Mouse (Mus musculus): Measurements from ENCODE around the gene Plekhh2. TPM values are rescaled to one million over a fixed set of nuclear protein-coding genes. Genes with fewer than 3 reads are reported as not detected.

Plekhh2 gene
- polyA plus RNA-seq, 1 experiment from 2014 or later = 3.4 TPM

DNA sequence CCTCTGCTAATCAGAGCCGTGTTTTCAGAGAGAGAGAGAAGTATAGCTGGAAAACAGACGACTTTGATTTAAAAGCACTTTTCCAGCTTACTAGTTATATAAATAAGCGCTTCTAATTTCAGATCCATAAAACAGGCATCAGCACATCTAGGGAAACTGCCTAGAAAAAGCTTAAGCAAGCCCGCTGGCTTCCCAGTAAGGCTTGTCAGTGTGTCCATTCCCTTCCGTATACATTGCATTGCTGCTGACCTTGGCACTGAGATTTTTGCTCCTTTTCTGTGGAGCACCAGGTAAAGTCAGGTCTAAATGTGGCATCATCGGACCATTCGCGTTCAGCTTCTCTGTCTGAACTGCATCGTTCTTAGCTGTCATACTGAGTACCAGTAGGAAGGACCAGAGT, 130.6 kb downstream of the Plekhh2 start:
- Histone ChIP-seq H3K4me1 (replicated peaks; ENCODE audit: control insufficient read depth, insufficient read depth, low read length) (0 out of 2 replicates have a peak, but pooled peaks cover 2% of the 10 kb centered on the region), H3K9me3 (ENCODE audit: control insufficient read depth, low read length) (no peaks in the 10 kb centered on the region), H3K4me3 (ENCODE audit: low read depth, low read length) (no peak overlapping the region), H3K36me3 (ENCODE audit: control insufficient read depth, insufficient read depth, low read length) (no peaks in the 10 kb centered on the region), H3K27ac (ENCODE audit: low read depth, low read length) (no peak overlapping the region), H3K4me2 (replicated peaks; ENCODE audit: low read depth, low read length) (no peak overlapping the region), H3K27me3 (ENCODE audit: control insufficient read depth, insufficient read depth, low read length) (no peaks in the 10 kb centered on the region), H3K9ac (ENCODE audit: low read depth, low read length) (no peak overlapping the region)
- WGBS = 91% methylated on average over 9 of the region's 9 CpGs
- no peak for DNase-seq (ENCODE audit: low spot score)
- ATAC-seq (ENCODE audit: low FRiP score) = no peak

DNA sequence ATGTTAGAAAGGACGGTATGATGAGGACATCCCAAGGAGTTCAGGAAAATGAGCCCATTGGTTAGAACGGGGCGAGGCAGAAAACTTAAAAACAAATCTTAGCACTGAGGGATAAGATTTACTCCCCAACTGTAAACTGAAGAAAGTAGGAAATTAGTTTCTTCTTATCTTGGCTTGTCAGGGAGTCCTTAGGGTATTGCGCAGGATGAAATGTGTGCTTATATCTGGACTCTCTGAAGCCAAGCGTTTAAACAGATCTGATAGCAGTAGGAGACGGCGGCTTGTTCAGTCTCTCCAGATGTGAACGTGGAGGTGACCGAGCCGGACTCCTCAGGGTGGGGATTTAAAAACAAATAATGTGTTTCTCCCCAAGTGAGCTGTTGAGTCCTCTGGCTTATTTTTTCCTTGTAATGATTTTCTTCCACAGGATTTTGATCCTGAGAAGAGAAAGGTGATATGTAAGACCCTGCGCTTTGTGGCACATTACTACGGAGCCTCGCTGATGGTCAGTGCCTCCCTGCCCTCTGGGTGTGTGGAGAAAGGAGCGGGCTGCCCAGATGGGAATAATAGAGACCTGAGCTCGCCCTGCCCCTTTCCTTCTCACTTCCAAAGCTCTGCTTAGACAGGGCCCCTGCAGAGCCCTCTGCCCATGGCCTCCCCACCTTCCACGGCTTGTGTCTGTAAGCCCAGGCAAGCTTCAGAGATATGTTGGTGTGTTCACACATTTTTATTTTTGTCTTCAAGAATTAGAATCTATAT, 132.8 kb downstream of the Plekhh2 start:
- no peaks in the 10 kb centered on the region for H3K9me3 ChIP-seq (ENCODE audit: control insufficient read depth, low read length)
- 64% methylated on average over 16 of the region's 16 CpGs for WGBS
- H3K4me3 ChIP-seq (ENCODE audit: low read depth, low read length) = no peak overlapping the region
- H3K36me3 ChIP-seq (ENCODE audit: control insufficient read depth, insufficient read depth, low read length) = no peaks in the 10 kb centered on the region
- H3K4me2 ChIP-seq (replicated peaks; ENCODE audit: low read depth, low read length) = no peak overlapping the region
- H3K27me3 ChIP-seq (ENCODE audit: control insufficient read depth, insufficient read depth, low read length) = no peaks in the 10 kb centered on the region
- H3K4me1 ChIP-seq (replicated peaks; ENCODE audit: control insufficient read depth, insufficient read depth, low read length) = 0 out of 2 replicates have a peak, but pooled peaks cover 2% of the 10 kb centered on the region
- DNase-seq (ENCODE audit: low spot score) (no peak), ATAC-seq (ENCODE audit: low FRiP score) (no peak)
- H3K27ac ChIP-seq (ENCODE audit: low read depth, low read length) = no peak overlapping the region
- no peak overlapping the region for H3K9ac ChIP-seq (ENCODE audit: low read depth, low read length)

DNA sequence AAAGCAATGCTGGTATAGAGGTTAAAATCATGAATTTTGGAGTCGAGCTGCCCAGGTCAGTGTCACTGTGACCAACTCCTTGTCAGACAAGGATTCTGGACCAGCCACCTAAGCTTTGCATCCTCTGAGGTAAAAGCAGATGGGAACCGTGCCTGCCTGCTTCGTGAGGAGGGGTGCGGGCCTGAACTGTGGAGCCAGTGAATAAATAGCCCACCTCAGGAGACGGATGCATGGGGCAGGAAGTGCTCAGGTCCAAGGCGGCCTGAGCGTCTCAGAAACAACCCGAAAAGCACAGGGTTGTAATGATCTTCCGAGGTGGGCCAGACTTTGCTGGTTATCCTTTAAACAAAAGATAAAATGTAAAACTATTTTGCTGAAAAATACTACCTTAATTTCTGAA, 133.4 kb downstream of the Plekhh2 start:
- no peaks in the 10 kb centered on the region for H3K27me3 ChIP-seq (ENCODE audit: control insufficient read depth, insufficient read depth, low read length)

DNA sequence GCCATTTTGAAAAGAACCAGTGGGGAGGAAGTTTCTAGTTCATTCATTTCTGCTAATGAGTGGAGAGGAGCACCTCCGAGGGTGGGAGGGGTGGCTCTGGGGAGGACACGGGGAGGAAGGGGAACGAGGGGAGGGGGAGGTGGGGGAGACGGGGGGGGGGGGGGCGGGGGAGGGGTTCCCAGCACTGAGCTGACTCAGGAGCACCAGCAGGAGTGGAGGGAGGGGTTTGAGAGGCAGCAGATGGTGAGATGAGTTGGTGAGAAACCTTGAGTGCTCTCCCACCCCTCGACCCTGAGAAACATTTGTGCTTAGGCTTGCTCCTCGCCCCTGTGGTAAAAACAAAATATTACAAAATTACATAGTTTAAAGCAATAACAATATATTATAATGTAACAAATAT, 134.2 kb downstream of the Plekhh2 start:
- DNase-seq (ENCODE audit: low spot score) (no peak), ATAC-seq (ENCODE audit: low FRiP score) (no peak)

More for the DNA sequence above, 133.4 kb downstream of the Plekhh2 start:
- ATAC-seq (ENCODE audit: low FRiP score) = no peak
- DNase-seq (ENCODE audit: low spot score) = no peak
- H3K4me3 ChIP-seq (ENCODE audit: low read depth, low read length) = no peak overlapping the region
- 0 out of 2 replicates have a peak, but pooled peaks cover 2% of the 10 kb centered on the region for H3K4me1 ChIP-seq (replicated peaks; ENCODE audit: control insufficient read depth, insufficient read depth, low read length)
- 31% methylated on average over 9 of the region's 9 CpGs for whole genome bisulfite sequencing
- no peaks in the 10 kb centered on the region for H3K36me3 ChIP-seq (ENCODE audit: control insufficient read depth, insufficient read depth, low read length)
- no peaks in the 10 kb centered on the region for H3K9me3 ChIP-seq (ENCODE audit: control insufficient read depth, low read length)
- no peak overlapping the region for H3K27ac ChIP-seq (ENCODE audit: low read depth, low read length)
- no peak overlapping the region for H3K4me2 ChIP-seq (replicated peaks; ENCODE audit: low read depth, low read length)
- H3K9ac ChIP-seq (ENCODE audit: low read depth, low read length) = no peak overlapping the region

DNA sequence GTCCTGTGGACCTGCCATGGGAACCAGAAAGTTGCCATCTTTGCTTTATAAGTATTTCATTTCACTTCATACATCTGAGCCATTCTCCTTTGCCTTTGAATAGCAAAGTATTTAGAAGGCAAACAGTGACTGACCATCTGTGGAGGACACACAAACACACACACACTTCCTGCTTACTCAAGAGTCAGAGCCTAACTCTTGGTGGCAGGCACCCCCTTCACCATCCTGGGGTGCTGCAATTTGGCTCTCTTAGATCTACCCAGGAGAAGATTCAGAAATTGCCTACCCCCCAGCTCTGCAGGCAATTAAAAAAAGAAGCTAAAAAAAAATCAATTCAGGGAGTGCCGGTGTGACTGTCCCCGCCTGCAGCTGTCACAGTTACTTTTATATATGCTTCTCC, 134.8 kb downstream of the Plekhh2 start:
- no peak overlapping the region for H3K4me2 ChIP-seq (replicated peaks; ENCODE audit: low read depth, low read length)
- H3K9me3 ChIP-seq (ENCODE audit: control insufficient read depth, low read length) = no peaks in the 10 kb centered on the region
- no peak overlapping the region for H3K4me3 ChIP-seq (ENCODE audit: low read depth, low read length)
- H3K27me3 ChIP-seq (ENCODE audit: control insufficient read depth, insufficient read depth, low read length) = no peaks in the 10 kb centered on the region
- H3K9ac ChIP-seq (ENCODE audit: low read depth, low read length) = no peak overlapping the region
- ATAC-seq (ENCODE audit: low FRiP score) (no peak), DNase-seq (ENCODE audit: low spot score) (no peak)
- WGBS = 65% methylated on average over 2 of the region's 2 CpGs
- no peak overlapping the region for H3K27ac ChIP-seq (ENCODE audit: low read depth, low read length)
- H3K4me1 ChIP-seq (replicated peaks; ENCODE audit: control insufficient read depth, insufficient read depth, low read length) = 0 out of 2 replicates have a peak, but pooled peaks cover 2% of the 10 kb centered on the region
- H3K36me3 ChIP-seq (ENCODE audit: control insufficient read depth, insufficient read depth, low read length) = no peaks in the 10 kb centered on the region

More for the DNA sequence above, 134.2 kb downstream of the Plekhh2 start:
- H3K4me3 ChIP-seq (ENCODE audit: low read depth, low read length) = no peak overlapping the region
- 0 out of 2 replicates have a peak, but pooled peaks cover 2% of the 10 kb centered on the region for H3K4me1 ChIP-seq (replicated peaks; ENCODE audit: control insufficient read depth, insufficient read depth, low read length)
- H3K27ac ChIP-seq (ENCODE audit: low read depth, low read length) = no peak overlapping the region
- no peak overlapping the region for H3K4me2 ChIP-seq (replicated peaks; ENCODE audit: low read depth, low read length)
- H3K9ac ChIP-seq (ENCODE audit: low read depth, low read length) = no peak overlapping the region
- 28% methylated on average over 3 of the region's 7 CpGs for WGBS
- no peaks in the 10 kb centered on the region for H3K36me3 ChIP-seq (ENCODE audit: control insufficient read depth, insufficient read depth, low read length)
- no peaks in the 10 kb centered on the region for H3K27me3 ChIP-seq (ENCODE audit: control insufficient read depth, insufficient read depth, low read length)
- no peaks in the 10 kb centered on the region for H3K9me3 ChIP-seq (ENCODE audit: control insufficient read depth, low read length)

DNA sequence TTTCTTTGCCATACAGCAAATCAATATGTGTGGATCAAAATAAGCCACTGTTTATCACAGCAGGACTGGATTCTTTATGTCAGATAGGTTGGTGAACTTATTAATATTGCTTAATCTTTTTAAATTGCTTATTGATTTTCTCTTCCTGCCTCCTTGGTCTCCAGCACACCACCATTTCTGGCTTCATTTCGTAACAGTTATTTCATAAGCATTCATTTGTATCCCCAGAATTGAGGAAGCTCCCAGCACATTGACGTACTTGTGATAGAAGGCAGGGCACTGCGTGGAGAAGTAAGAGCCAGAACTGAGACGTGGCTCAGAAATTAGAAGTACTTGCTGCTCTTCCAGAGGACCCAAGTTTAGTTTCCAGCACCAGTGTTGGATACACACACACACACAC, 135.9 kb downstream of the Plekhh2 start:
- H3K4me2 ChIP-seq (replicated peaks; ENCODE audit: low read depth, low read length) = no peak overlapping the region
- 90% methylated on average over 4 of the region's 4 CpGs for WGBS

DNA sequence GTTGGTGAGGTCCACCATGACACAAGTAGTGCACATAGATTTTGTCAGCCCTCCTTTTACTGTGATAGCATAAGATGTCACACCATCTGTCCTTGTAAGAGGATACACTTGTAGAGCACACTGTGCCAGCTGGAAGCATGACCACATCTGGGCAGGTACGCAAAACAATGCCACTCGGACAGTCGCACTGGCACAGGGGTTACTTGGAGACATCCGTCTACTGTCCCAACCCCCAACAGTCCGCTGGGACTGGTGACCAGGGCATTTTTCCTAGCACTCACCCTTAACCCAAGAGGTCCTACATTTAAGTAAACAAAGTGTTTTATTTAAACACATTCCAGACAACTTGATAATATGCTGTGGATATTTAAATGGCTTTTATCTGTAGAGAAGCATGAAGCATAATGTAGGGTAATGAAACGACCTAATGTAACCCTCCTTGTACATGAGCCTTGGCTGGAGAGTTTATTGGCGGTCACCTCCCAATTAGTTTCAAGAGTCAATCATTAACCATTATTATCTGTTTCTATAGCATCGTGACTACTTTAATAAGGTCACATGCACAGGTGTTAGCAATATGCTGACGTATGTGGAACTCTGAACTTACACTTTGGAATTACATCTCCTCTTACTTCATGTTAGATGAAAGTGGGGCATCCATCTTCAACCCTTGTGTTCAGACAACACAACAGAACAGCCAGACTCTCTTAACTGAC, 138.8 kb downstream of the Plekhh2 start:
- no peaks in the 10 kb centered on the region for H3K36me3 ChIP-seq (ENCODE audit: control insufficient read depth, insufficient read depth, low read length)
- DNase-seq (ENCODE audit: low spot score) (no peak), ATAC-seq (ENCODE audit: low FRiP score) (no peak)
- 93% methylated on average over 9 of the region's 9 CpGs for WGBS
- H3K27ac ChIP-seq (ENCODE audit: low read depth, low read length) = no peak overlapping the region
- H3K4me1 ChIP-seq (replicated peaks; ENCODE audit: control insufficient read depth, insufficient read depth, low read length) = no peaks in the 10 kb centered on the region
- no peaks in the 10 kb centered on the region for H3K9me3 ChIP-seq (ENCODE audit: control insufficient read depth, low read length)
- H3K4me3 ChIP-seq (ENCODE audit: low read depth, low read length) = no peak overlapping the region
- H3K9ac ChIP-seq (ENCODE audit: low read depth, low read length) = no peak overlapping the region
- H3K27me3 ChIP-seq (ENCODE audit: control insufficient read depth, insufficient read depth, low read length) = no peaks in the 10 kb centered on the region
- no peak overlapping the region for H3K4me2 ChIP-seq (replicated peaks; ENCODE audit: low read depth, low read length)

More for the DNA sequence above, 135.9 kb downstream of the Plekhh2 start:
- DNase-seq (ENCODE audit: low spot score) (no peak), ATAC-seq (ENCODE audit: low FRiP score) (no peak)
- Histone ChIP-seq H3K4me1 (replicated peaks; ENCODE audit: control insufficient read depth, insufficient read depth, low read length) (0 out of 2 replicates have a peak, but pooled peaks cover 2% of the 10 kb centered on the region), H3K27me3 (ENCODE audit: control insufficient read depth, insufficient read depth, low read length) (no peaks in the 10 kb centered on the region), H3K9me3 (ENCODE audit: control insufficient read depth, low read length) (no peaks in the 10 kb centered on the region), H3K27ac (ENCODE audit: low read depth, low read length) (no peak overlapping the region), H3K9ac (ENCODE audit: low read depth, low read length) (no peak overlapping the region), H3K4me3 (ENCODE audit: low read depth, low read length) (no peak overlapping the region), H3K36me3 (ENCODE audit: control insufficient read depth, insufficient read depth, low read length) (no peaks in the 10 kb centered on the region)

DNA sequence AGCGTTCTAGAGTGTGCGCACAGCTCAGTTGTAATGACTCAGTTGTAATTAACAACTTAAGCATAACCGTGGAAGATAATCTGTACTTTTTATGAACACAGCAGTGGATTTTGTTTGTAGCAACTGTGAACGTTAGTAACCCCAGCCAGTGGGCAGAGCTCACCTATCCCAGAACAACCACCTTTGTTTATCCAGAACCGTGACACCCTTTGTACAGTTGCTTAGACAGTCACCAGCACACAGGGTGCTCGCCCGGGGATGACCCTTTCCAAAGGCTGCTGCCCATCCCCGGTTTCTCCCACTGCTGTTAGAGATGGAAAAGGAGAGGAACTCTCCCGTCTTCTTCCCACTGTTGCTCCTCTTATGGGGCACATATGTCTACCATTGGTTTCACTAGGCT, 141.8 kb downstream of the Plekhh2 start:
- H3K9me3 ChIP-seq (ENCODE audit: control insufficient read depth, low read length) = no peaks in the 10 kb centered on the region
- WGBS = 91% methylated on average over 9 of the region's 9 CpGs
- no peaks in the 10 kb centered on the region for H3K36me3 ChIP-seq (ENCODE audit: control insufficient read depth, insufficient read depth, low read length)

More for the DNA sequence above, 141.8 kb downstream of the Plekhh2 start:
- Histone ChIP-seq H3K27me3 (ENCODE audit: control insufficient read depth, insufficient read depth, low read length) (no peaks in the 10 kb centered on the region), H3K27ac (ENCODE audit: low read depth, low read length) (no peak overlapping the region), H3K4me3 (ENCODE audit: low read depth, low read length) (no peak overlapping the region), H3K4me1 (replicated peaks; ENCODE audit: control insufficient read depth, insufficient read depth, low read length) (peaks cover 5% of the 10 kb centered on the region), H3K9ac (ENCODE audit: low read depth, low read length) (no peak overlapping the region), H3K4me2 (replicated peaks; ENCODE audit: low read depth, low read length) (no peak overlapping the region)
- DNase-seq (ENCODE audit: low spot score) (no peak), ATAC-seq (ENCODE audit: low FRiP score) (no peak)

All from hindbrain, embryonic 11.5 days (tissue).